Mouse (Mus musculus) ES-Bruce4 (cell line): ENCODE results near the gene Krt81.

Experiments
- CTCF ChIP-seq: IDR thresholded peaks from one replicate; pipeline ENCODE4 v1.8.1; 2011; ENCODE audit warnings: low read depth, low read length
- POLR2A ChIP-seq: IDR thresholded peaks from one replicate; pipeline ENCODE4 v1.8.1; 2011; ENCODE audit warnings: low read length; ENCODE audit not compliant: insufficient read depth

DNA sequence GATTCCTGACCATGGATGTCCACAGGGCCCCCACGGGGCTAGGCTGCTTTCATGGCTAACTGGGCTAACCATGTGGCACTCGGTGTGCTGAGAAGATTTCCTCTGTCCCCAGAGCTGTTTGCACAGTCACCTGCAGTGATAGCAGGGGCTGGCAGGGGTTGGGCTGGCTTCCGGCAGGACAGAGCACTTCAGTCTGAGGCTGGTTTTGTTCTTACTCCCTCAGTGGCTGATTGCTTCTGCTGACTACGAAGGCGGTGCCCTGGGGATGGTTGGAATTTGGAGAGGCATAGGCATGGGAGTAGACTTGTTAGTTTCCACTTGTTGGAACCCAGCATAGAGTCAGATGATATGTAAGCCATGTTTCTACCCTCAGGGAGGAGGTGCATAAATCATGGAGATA is 38.6 kb downstream of the Krt81 start:
- TF ChIP-seq CTCF (no peak), POLR2A (no peak)
